Mouse (Mus musculus): Measurements from ENCODE around the gene Olfr887.

DNA sequence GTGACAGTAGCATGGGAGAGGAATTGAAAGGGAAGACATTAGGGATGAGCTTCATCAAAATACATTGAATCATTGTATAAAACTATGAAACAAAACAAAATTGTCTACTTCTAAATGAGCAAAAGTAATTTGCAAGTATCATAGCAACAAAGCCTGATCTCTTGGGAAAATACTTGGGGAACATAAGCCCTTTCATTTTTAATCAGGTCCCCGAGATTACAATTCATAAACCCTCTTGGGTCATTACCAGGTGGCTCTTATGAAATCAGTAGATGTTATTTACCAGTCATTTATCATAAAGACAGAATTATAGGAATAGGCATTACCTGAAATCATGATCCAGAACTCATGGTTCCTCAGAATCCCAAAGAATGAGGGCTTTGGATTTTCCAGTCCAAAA, 37.6 kb upstream of the Olfr887 start, which contains the start of gene Olfr884:
- TF ChIP-seq CTCF (IDR thresholded peaks at IDR 0.05; ENCODE audit: borderline replicate concordance, insufficient read depth, low read depth, low read length) (no peak), POLR2A (IDR thresholded peaks at IDR 0.05; ENCODE audit: borderline replicate concordance, insufficient read depth, low read length) (no peak)

Measured in cerebellum, adult 2 months (tissue).